Mouse (Mus musculus) bone marrow macrophage, adult 2 months (primary cell): ENCODE data around the gene Rab25.

Source experiments
- CTCF ChIP-seq: IDR thresholded peaks from 2 replicates; pipeline ENCODE4 v1.5.1; 2012; ENCODE audit warnings: low read depth, mild to moderate bottlenecking, low read length, moderate library complexity
- POLR2A ChIP-seq: IDR thresholded peaks from 2 replicates; pipeline ENCODE4 v1.6.1; 2012; ENCODE audit warnings: mild to moderate bottlenecking, low read depth, low read length, borderline replicate concordance

DNA sequence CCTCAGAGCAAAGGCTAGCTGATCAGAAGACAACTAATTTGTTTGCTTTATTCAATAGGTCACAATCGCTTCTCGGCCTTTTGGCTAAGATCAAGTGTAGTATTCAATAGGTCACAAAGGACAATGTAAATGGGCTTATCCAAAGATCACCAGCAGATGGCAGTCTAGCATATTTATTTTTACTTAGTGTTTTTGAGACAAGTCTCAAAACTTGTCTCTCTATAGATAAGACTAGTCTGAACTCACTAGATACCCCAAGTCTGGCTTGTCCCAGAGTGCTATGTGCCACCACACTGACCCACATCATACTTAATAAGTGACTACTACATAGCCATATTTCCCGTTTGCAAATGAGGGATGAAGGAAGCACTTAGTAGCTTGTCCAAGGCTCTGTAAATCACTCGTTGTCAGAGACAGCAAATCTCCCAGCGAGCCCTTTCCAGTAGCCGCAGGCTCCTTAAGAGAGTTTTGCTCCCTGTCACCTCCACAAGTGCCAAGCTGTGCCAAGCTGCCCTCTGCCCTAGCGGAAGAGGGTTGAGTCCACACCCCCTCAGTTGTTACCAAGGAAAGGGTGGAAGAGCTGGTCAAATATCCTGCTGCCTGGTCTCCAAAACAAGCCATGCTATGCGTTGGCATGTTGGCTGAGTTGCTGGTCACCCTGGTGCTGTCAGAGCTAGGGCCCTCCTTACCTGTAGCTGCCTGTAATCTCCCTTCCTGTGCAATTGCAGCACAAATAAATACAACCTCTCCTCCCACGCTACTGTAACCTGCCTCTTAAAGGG lies 44.0 kb upstream of the Rab25 start:
- TF ChIP-seq POLR2A (no peak), CTCF (no peak)
